Mouse (Mus musculus): ENCODE results near the gene Nt5c2.

- TF ChIP-seq CTCF (IDR thresholded peaks at IDR 0.05; ENCODE audit: borderline replicate concordance, insufficient read depth, low read length) (no peak), POLR2A (IDR thresholded peaks at IDR 0.05; ENCODE audit: low read depth, low read length) (no peak)
Measured at GRCm38 (mm10) chr19:46915406-46916080, 99.4 kb downstream of the Nt5c2 start.
